ENCODE assay signal across 8 mouse cellular contexts in the genomic region with DNA sequence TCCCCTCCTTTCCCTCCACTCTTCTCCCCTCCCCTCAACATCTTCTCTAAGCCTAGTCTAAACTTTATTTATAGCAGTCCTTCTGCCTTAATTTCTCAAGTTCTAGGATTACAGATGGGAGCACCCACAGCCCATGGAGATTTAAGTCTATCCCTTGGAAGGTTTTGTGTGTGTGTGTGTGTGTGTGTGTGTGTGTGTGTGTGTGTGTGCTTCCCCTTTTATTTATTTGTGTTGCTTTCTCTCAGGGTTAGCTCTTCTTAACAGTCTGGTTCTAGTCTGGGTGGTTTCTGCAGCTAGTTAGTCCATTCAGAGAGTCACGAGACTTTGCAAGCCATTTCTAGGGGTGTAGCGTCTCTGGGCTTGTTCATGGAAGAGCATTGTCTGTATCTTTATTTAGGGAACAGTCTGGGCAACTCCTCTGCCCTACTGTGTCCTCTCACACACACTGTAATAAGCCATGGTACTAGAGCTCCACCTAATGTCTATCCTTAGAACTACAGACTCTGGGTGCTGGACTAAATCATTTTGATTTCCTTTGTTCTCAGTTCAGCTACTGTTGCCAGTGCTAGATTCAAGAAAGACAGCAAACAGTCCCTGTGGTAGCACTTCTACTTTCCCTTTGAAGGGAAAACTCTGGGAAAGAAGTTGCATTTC. TPM values are rescaled to one million over a fixed set of nuclear protein-coding genes. Genes with fewer than 3 reads are reported as not detected.
A peak's percentile ranks its signal among the peaks of the same experiment; 100 is the strongest.
DNase-seq lines count a peak whose midpoint lies in the region; ATAC-seq lines count a peak whose summit lies in the region.

No protein-coding gene starts in this region.

- ATAC-seq in CD4-positive, CD25-positive, alpha-beta regulatory T cell, adult 4 months: peak; percentile 95
- ATAC-seq in heart, embryonic 11.5 days (replicated peaks; ENCODE audit: insufficient number of reproducible peaks, low FRiP score, low TSS enrichment): peak; percentile 71
- peak; percentile 77 for ATAC-seq in liver, embryonic 12.5 days

- no peaks in the 10 kb centered on the region for H3K27me3 ChIP-seq in heart, embryonic 11.5 days (ENCODE audit: control insufficient read depth, insufficient read depth, low read length)
- no peaks in the 10 kb centered on the region for H3K27me3 ChIP-seq in liver, embryonic 12.5 days (replicated peaks)

- H3K4me1 ChIP-seq in heart, embryonic 11.5 days (ENCODE audit: control insufficient read depth, insufficient read depth, low read length): peaks cover 6% of the 10 kb centered on the region; the same call in 1 of the 2 replicates
- H3K4me1 ChIP-seq in liver, embryonic 12.5 days: peaks cover 38% of the 10 kb centered on the region

- H3K9ac ChIP-seq in heart, embryonic 11.5 days (ENCODE audit: low read depth, low read length): no peak overlapping the region
- peak overlapping the region; percentile 35; the same call in 1 of the 2 replicates for H3K9ac ChIP-seq in liver, embryonic 12.5 days

- no peak overlapping the region for H3K4me2 ChIP-seq in heart, embryonic 11.5 days
- H3K4me2 ChIP-seq in liver, embryonic 12.5 days: 0 out of 2 replicates have a peak overlapping the region, but pooled peaks have one; percentile 16

- DNase-seq in T-cell, adult 2 months (ENCODE audit: low spot score): peak; percentile 74
- peak; percentile 77 for DNase-seq in embryo, embryonic 11 days
- DNase-seq in kidney, adult 8-10 months: peak; percentile 23 to 47
- peak; percentile 92 for DNase-seq in naive thymus-derived CD4-positive, alpha-beta T cell, adult 2 months (ENCODE audit: low read depth)
- no peak for DNase-seq in urinary bladder, postnatal 25 days (ENCODE audit: low spot score)

- no peak overlapping the region for H3K27ac ChIP-seq in heart, embryonic 11.5 days (ENCODE audit: low read depth, low read length)
- H3K27ac ChIP-seq in liver, embryonic 12.5 days: no peak overlapping the region

- no peaks in the 10 kb centered on the region for H3K36me3 ChIP-seq in heart, embryonic 11.5 days (ENCODE audit: control insufficient read depth, insufficient read depth, low read length)
- H3K36me3 ChIP-seq in liver, embryonic 12.5 days: peaks cover 10% of the 10 kb centered on the region; the same call in 1 of the 2 replicates

- no peak overlapping the region for H3K4me3 ChIP-seq in heart, embryonic 11.5 days (ENCODE audit: low read depth, low read length)
- H3K4me3 ChIP-seq in liver, embryonic 12.5 days: no peak overlapping the region

- WGBS in heart, embryonic 11.5 days (ENCODE audit: insufficient replicate concordance): 6% methylated on average over 2 of the region's 2 CpGs
- 11% methylated on average over 2 of the region's 2 CpGs for WGBS in liver, embryonic 12.5 days (ENCODE audit: insufficient replicate concordance)

- no peaks in the 10 kb centered on the region for H3K9me3 ChIP-seq in heart, embryonic 11.5 days (replicated peaks; ENCODE audit: control insufficient read depth, low read length)
- no peaks in the 10 kb centered on the region for H3K9me3 ChIP-seq in liver, embryonic 12.5 days (replicated peaks)

RNA-seq across cellular contexts. Expression of a gene that starts 15.1 kb away (rescaled TPM):
- 100 to 1,000 TPM in 1 of 2 experiments, 10 to 100 TPM in 1; 40.0 to 119 TPM for polyA plus RNA-seq in CD4-positive, CD25-positive, alpha-beta regulatory T cell, adult 4 months (2017; shearing (Covaris generic))
- polyA plus RNA-seq in heart, embryonic 11.5 days (2014; fragmentation: Nextera tagmentation; extraction: Ambion mirVana): 52.8 and 66.8 TPM in 2 replicates
- 36.9 and 37.8 TPM in 2 replicates for polyA plus RNA-seq in liver, embryonic 12.5 days (2016; fragmentation: Nextera tagmentation; extraction: Ambion mirVana)
